Mouse (Mus musculus): Measurements from ENCODE around the gene Gm20708.

- no peak for TF ChIP-seq CTCF (IDR thresholded peaks at IDR 0.05; ENCODE audit: control insufficient read depth, insufficient read depth, insufficient replicate concordance, low read depth, low read length)
- TF ChIP-seq POLR2A (IDR thresholded peaks at IDR 0.05; ENCODE audit: control insufficient read depth, low read depth, low read length): no peak
Observed at GRCm38 (mm10) chr11:117762246-117762645, 47.2 kb upstream of the Gm20708 start.
